Mouse (Mus musculus): Measurements from ENCODE around the gene Lrpap1. TPM values are rescaled to one million over a fixed set of nuclear protein-coding genes. Genes with fewer than 3 reads are reported as not detected.
A peak's percentile ranks its signal among the peaks of the same experiment; 100 is the strongest.

Gene Lrpap1
- polyA plus RNA-seq, 1 experiment from 2014 or later, result 109 TPM

DNA sequence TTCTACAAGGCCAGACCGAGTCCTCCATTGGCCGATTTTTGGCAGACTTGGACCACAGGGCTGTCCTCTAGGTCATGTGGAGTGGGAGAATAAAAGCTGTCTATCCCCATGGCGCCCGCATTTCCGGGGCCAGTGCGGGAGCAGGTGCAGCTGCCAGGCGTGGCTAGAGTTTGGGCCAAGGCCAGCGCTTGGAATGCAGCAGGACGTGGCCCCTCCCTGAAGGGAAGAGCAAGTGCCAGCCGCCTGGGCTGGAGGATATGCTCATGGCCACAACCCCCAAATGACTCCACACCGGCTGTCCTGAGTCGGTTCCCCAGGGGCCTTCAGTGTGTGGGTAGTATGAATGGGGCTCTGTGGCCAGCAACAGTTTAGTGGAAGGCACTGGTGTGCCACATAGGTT, 50.5 kb downstream of the Lrpap1 start:
- 81% methylated on average over 12 of the region's 12 CpGs for WGBS
- Histone ChIP-seq H3K9ac (no peak overlapping the region), H3K36me3 (no peaks in the 10 kb centered on the region), H3K4me3 (no peak overlapping the region), H3K4me1 (peaks cover 10% of the 10 kb centered on the region), H3K4me2 (no peak overlapping the region), H3K27me3 (peaks cover 57% of the 10 kb centered on the region), H3K27ac (no peak overlapping the region), H3K9me3 (no peaks in the 10 kb centered on the region)
- ATAC-seq (ENCODE audit: insufficient number of reproducible peaks, insufficient read depth, low FRiP score, low TSS enrichment, low read depth), result no peak

- Histone ChIP-seq H3K4me3 (no peak overlapping the region), H3K9me3 (no peaks in the 10 kb centered on the region), H3K9ac (no peak overlapping the region), H3K27me3 (peaks cover 53% of the 10 kb centered on the region), H3K36me3 (no peaks in the 10 kb centered on the region), H3K27ac (no peak overlapping the region), H3K4me1 (peaks cover 10% of the 10 kb centered on the region), H3K4me2 (no peak overlapping the region)
- 96% methylated on average over 3 of the region's 3 CpGs for WGBS
- no peak for ATAC-seq (ENCODE audit: insufficient number of reproducible peaks, insufficient read depth, low FRiP score, low TSS enrichment, low read depth)
Observed at GRCm38 (mm10) chr5:35054628-35055027, 50.9 kb downstream of the Lrpap1 start.

- H3K4me2 ChIP-seq, result no peak overlapping the region
- H3K4me3 ChIP-seq, result no peak overlapping the region
- no peaks in the 10 kb centered on the region for H3K9me3 ChIP-seq
- no peak overlapping the region for H3K9ac ChIP-seq
- peaks cover 12% of the 10 kb centered on the region for H3K27me3 ChIP-seq
- 0 out of 2 replicates have a peak, but pooled peaks cover 3% of the 10 kb centered on the region for H3K4me1 ChIP-seq
- no peaks in the 10 kb centered on the region for H3K36me3 ChIP-seq
- no peak overlapping the region for H3K27ac ChIP-seq
- WGBS, result 80% methylated on average over 5 of the region's 5 CpGs
- ATAC-seq (ENCODE audit: insufficient number of reproducible peaks, insufficient read depth, low FRiP score, low TSS enrichment, low read depth), result no peak
Observed at GRCm38 (mm10) chr5:35050541-35050940, 55.0 kb downstream of the Lrpap1 start.

- Histone ChIP-seq H3K4me3 (no peak overlapping the region), H3K9ac (no peak overlapping the region), H3K36me3 (no peaks in the 10 kb centered on the region), H3K9me3 (no peaks in the 10 kb centered on the region), H3K4me2 (no peak overlapping the region), H3K4me1 (0 out of 2 replicates have a peak, but pooled peaks cover 3% of the 10 kb centered on the region), H3K27me3 (no peaks in the 10 kb centered on the region), H3K27ac (no peak overlapping the region)
- 19% methylated on average over 1 of the region's 1 CpGs for WGBS
- ATAC-seq (ENCODE audit: insufficient number of reproducible peaks, insufficient read depth, low FRiP score, low TSS enrichment, low read depth), result no peak
Observed at GRCm38 (mm10) chr5:35043110-35043451, 62.5 kb downstream of the Lrpap1 start.

GRCm38 (mm10) chr5:35042431-35043109, 63.0 kb downstream of the Lrpap1 start:
- WGBS, result 69% methylated on average over 10 of the region's 10 CpGs
- H3K4me3 ChIP-seq, result no peak overlapping the region
- no peaks in the 10 kb centered on the region for H3K36me3 ChIP-seq
- no peaks in the 10 kb centered on the region for H3K9me3 ChIP-seq
- no peak overlapping the region for H3K4me2 ChIP-seq
- no peaks in the 10 kb centered on the region for H3K27me3 ChIP-seq
- peak overlapping the region; percentile 11; the same call in 1 of the 2 replicates for H3K9ac ChIP-seq
- ATAC-seq (ENCODE audit: insufficient number of reproducible peaks, insufficient read depth, low FRiP score, low TSS enrichment, low read depth), result no peak
- H3K4me1 ChIP-seq, result 0 out of 2 replicates have a peak, but pooled peaks cover 3% of the 10 kb centered on the region
- no peak overlapping the region for H3K27ac ChIP-seq

Other genes starting within 250 kb of the Lrpap1 start
- 0.48 and 0.60 TPM in 2 replicates for gene Msantd1, start 197.8 kb downstream of the Lrpap1 start, polyA plus RNA-seq (2015; fragmentation: Nextera tagmentation; extraction: Ambion mirVana)
- 48.9 and 50.7 TPM in 2 replicates for gene Rgs12, start 156.3 kb downstream of the Lrpap1 start, polyA plus RNA-seq (2015; fragmentation: Nextera tagmentation; extraction: Ambion mirVana)
- gene Hgfac, start 64.3 kb downstream of the Lrpap1 start, polyA plus RNA-seq (2015; fragmentation: Nextera tagmentation; extraction: Ambion mirVana), result 1.4 and 3.1 TPM in 2 replicates
- gene Dok7, start 49.0 kb downstream of the Lrpap1 start, polyA plus RNA-seq (2015; fragmentation: Nextera tagmentation; extraction: Ambion mirVana), result 1.1 and 1.7 TPM in 2 replicates
- gene Adra2c, start 172.6 kb upstream of the Lrpap1 start, polyA plus RNA-seq (2015; fragmentation: Nextera tagmentation; extraction: Ambion mirVana), result 0.17 and 0.19 TPM in 2 replicates

Data from embryonic facial prominence, embryonic 13.5 days (tissue).